Mouse (Mus musculus): Measurements from ENCODE around the gene Zbtb38.

Zbtb38 gene

DNA sequence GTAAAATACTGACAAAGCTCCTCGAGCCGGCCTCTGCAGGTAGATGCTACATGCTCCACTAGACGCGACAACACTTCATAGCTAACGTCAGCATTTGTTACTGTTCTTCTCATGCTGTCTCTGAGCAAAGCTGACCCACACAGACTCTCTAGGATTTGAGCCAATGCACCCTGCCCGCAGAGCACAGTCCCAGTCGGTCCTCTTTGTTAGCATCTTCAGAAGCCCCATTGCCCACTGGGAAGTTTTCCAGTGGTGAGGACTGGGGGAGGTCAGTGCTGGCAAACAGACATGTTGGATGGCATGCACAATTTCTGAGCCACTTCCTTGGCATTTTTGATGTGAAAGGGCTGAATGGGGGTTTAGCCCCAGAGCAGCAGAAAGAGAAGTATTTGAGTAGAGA lies 113.2 kb downstream of the Zbtb38 start:
- DNase-seq (ENCODE audit: low read depth, low spot score), result no peak

DNA sequence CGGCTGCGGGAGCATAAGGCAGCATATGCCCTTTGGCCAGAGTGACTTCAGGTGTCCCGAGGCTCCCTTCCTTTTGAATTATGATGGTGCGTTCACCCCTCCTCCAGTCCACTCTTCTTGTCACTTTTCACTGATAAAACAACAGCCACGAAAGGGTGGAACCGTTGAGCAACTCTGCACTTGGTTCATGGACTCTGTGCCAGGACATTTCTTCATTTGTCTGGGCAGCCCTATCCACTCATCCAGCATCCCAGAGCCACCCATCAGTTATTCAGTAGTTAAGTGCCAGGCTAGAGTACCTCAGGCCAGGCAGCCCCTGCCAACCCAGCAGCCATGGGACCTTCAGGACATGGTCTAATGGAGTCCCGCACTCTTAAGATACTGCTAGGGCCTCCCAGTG lies 114.1 kb downstream of the Zbtb38 start:
- no peak for DNase-seq (ENCODE audit: low read depth, low spot score)

DNA sequence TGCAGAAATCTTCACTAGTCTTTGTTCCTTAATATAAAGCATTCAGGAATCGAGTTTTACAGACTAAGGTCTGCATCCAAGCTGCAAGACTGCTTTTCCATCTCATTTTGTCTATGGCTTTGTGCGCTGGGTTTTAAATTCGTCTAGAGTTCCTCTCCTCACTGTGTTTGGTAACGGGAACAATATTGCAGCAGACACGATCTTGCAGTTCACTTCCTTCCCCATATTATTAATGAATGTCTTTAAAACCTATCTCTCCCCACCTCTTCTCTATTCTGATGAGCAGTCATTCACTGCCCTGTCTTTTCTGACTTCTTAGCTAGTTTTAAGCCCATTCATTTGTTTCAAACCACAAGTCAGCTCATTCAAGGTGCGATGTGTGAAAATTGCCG lies 115.5 kb downstream of the Zbtb38 start:
- no peak for DNase-seq (ENCODE audit: low read depth, low spot score)

DNA sequence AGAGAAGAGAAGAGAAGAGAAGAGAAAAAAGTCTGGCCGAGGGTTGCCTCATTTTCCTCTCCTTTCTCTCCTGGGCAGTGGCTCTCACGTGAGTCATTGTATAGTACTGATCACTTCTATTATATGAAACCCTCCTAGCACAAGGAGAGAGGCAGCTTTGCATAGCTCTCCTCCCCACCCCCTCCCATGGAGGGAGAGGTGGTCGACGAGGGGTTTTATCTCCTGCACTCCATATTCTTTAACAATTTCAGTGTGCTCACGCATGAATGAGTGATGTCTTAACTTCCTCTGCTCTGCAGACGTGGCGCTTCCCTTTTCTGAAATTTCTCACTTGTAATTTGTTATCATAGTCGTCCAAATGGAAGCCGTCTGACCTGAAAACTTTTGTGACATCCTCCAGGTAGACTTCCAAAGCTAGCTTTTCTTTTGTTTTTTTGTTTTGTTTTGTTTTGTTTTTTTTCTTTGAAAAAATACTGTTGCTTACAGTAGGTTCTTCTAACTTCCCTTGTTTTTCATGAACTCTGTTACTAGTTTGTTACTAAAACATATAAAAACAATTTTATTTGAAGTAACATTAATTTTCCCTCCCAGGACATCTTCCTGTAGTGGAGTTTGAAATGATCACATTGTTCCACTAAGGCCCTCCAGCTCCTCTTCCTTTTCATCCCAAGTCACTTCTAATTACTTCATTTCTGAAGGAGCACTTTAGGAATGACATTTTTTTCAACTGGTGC lies 116.0 kb downstream of the Zbtb38 start:
- no peak for DNase-seq (ENCODE audit: low read depth, low spot score)

DNA sequence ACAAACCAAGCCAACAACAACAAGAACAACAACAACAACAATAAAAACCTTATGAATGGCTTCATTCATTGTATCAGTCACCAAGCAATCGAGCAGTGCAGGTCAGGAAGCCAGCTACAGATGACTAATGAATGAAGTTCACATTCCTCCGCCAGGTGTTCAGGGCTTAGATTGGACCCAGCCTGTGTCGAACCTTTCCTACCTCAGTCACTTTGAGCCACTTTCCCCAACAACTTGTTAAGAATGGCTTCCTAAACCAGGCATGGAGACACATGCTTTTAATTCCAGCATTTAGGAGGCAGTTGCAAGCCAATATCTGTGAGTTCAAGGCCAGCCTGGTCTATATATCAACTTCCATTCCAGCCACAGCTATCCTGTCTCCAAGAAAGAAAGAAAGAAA lies 116.7 kb downstream of the Zbtb38 start:
- no peak for DNase-seq (ENCODE audit: low read depth, low spot score)

DNA sequence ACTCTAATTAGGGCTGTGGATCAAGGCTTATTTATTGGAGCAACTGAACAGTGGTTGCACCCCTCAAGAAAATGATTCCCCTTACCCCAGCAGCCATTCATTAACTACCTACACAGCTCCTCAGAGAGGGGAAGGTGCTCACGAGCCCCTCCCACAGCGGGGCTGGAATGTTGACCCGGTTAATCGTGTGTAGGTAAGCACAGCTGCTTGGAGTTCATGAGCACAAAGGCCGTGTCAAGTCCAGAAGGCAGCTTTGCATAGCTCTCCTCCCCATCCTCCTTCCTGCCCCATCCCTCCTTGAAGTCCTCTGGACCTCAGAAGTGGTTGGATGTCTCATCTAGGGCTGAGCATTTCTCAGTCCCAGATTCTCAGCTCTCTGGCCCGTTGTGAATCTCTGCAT lies 117.5 kb downstream of the Zbtb38 start:
- no peak for DNase-seq (ENCODE audit: low read depth, low spot score)

DNA sequence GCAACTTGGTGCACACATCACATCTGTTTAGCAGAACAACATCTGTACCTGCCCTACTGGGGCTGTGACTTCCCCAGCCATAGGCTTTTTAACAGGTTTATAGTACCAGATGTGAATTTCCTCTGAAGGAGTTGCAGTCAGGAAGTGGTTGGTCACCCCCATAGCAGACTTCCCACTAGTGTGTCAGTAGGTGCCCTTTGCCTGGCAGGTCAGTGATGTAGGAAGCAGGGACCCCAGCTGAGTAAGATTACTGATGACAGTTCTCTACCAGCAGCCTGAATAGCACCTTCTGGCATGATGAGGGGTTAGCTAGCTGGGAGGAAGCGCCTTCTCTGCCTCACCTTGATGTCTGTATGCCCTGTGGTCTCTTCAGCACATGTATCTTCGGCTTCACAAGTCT lies 118.9 kb downstream of the Zbtb38 start:
- DNase-seq (ENCODE audit: low read depth, low spot score), result no peak

Measured in brain, embryonic 18.5 days (tissue).